Mouse (Mus musculus): ENCODE measurements around the gene Gstm7. TPM values are rescaled to one million over a fixed set of nuclear protein-coding genes. Genes with fewer than 3 reads are reported as not detected.
"Not testable (repeated sequence)": the region's sequence is repeated elsewhere in the genome, so short reads cannot be mapped to it uniquely, and the experiment has no call there.

Gstm7 gene
- total RNA-seq, 2 experiments from 2014 or later = 71.7 to 74.3 TPM

DNA sequence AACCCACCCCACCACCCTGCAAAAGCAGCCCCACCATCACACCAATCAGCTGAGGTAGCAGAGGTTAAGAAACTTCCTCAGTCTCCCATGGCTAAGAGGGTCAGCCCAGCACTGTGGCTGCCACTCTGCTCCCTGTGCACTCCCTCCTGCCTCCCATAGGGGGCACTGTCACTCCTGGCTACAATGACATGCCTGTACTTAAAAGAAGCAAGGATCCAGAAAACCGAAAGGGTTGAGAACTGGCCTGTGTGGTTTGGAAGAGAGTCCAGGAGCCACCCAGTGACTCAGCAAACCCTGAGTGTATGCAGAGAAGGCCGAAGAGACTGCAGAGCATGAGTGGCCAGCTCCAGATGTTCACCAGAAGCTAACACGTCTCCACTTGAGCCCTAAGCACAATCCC is 7.8 kb upstream of the Gstm7 start:
- intact Hi-C loops (cut with DNase I) = loop anchor here (1.0 to 5.0 kb wide), 3 partner anchors 79 to 208 kb away; partner anchors contain the start of gene Gnai3
- DNase-seq = peak; percentile 78 to 82

DNA sequence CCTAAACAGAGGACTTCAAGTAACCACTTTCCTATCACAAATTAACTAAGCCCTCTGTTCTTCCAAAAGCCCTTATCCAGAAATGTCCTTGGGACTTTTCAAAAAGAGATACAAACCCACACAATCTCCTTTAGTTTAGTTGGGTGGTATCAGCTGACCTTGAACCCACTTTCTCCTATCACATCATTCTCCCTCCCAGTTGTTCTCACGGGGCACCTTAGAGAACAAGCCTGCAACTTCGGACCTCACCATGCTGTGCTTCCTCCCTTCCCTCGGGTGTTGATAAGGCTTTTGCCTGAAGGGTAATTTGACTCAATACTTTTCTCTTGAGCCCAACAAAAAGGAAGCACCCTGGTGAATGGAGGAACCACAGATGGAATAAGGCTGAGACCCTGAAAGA is 4.3 kb upstream of the Gstm7 start:
- no peak for DNase-seq
- intact Hi-C loops (cut with DNase I) = loop anchor here (5.0 kb wide), 1 partner anchor 211 kb away; the partner anchor contains the start of gene Gnai3

GRCm38 (mm10) chr3:107935268-107935667 is 3.7 kb upstream of the Gstm7 start:
- no peak for DNase-seq
- intact Hi-C loops (cut with DNase I) = loop anchor here (5.0 kb wide), 1 partner anchor 212 kb away; the partner anchor contains the start of gene Gnai3

DNA sequence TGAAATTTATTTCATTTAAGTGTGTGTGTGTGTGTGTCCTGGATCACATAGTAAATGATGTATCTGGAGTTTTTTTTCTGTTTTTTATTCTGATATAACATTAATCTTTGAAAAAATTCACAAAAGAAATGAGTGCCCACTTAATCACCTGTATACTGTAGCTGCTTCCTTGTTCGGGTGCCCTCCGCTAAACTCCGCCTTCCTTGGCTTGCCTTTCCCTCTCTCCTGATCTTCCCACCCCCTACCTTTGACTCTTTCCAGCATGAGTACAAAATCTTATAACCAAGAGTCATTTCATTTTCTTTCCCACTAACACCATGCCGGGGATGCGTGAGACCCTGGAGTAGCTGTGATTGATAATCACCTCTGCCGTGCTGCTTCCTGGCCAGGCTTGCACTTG is 511 bp upstream of the Gstm7 start:
- intact Hi-C loops (cut with DNase I) = no loop called here
- DNase-seq = no peak

GRCm38 (mm10) chr3:107931134-107931533 is 483 bp downstream of the Gstm7 start:
- intact Hi-C loops (cut with DNase I) = no loop called here
- no peak for DNase-seq

- intact Hi-C loops (cut with DNase I) = no loop called here
Measured at GRCm38 (mm10) chr3:107929731-107930130, 1.9 kb downstream of the Gstm7 start.

DNA sequence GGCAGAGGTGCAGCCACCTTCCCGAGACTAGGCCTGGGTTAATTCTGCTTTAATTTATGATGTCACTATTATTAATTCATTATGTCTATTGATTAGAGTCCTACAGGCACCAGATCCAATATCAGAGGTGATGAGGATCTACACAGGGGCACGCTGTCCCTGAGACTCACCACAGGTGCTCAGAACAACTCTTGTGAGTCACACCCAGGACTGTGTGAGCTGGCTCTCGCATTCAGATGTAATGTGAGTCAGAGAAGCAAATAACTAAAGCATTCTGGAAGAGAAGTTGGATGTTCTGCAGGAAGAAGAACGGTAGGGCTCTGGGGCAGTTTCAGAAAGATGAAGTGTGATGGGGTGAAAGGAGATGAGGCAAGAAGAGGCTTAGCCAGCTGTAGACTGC is 2.4 kb downstream of the Gstm7 start:
- no peak for DNase-seq

More at GRCm38 (mm10) chr3:107929731-107930130, 1.9 kb downstream of the Gstm7 start:
- DNase-seq = no peak

GRCm38 (mm10) chr3:107928691-107929090 is 2.9 kb downstream of the Gstm7 start:
- intact Hi-C loops (cut with DNase I) = no loop called here
- no peak for DNase-seq

More for the DNA sequence above, 2.4 kb downstream of the Gstm7 start:
- intact Hi-C loops (cut with DNase I) = no loop called here

DNA sequence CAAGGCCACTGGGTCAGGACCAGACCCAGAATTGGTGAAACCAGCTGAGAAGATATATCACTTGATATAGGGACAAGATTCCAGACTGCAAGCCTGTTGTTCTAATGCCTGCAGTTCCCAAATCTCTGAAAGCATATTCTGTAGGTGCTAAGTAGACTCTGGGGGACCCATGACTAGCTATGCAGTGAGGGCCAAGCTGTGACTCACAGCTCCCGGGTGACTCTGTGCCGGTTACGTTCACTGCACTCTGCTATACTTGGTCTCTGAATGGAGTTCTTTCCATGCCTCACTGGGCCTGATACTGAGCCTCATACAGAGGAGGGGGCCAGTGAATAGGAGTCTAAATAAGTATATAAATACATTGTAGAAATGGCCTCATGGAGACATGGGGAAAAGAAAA is 3.8 kb downstream of the Gstm7 start:
- no peak for DNase-seq
- intact Hi-C loops (cut with DNase I) = no loop called here

- intact Hi-C loops (cut with DNase I) = no loop called here
- DNase-seq = no peak
Measured at GRCm38 (mm10) chr3:107925335-107925734, 6.3 kb downstream of the Gstm7 start.

GRCm38 (mm10) chr3:107920348-107920747 is 11.3 kb downstream of the Gstm7 start:
- intact Hi-C loops (cut with DNase I) = no loop called here
- no peak for DNase-seq

DNA sequence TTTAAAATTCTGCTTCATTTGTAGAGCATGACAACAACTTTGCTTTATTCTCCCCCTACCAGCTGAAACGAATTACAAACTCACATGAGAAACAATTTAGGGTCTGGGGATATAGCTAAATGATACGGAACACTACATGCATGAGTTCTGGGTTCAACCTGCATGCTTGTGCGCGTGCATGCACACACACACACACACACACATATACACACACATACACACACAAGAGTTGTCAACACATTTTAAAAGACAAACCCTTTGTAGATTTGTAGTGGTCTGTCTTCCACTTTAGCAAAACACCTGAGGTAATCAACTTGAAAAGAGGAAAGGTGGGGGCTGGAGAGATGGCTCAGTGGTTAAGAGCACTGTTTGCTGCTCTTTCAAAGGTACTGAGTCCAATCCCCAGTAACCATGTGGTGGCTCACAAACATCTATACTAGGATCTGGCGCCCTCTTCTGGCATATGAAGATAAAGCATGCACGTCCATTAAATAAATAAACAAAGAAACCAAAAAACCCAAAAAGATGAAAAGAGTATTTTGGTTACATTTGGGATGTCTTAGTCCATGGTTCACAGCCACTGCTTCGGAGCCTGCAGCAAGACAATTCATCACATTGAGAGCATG is 13.7 kb downstream of the Gstm7 start:
- DNase-seq = peak; percentile 63 to 66
- intact Hi-C loops (cut with DNase I) = loop anchor here (1.0 to 5.0 kb wide), 3 partner anchors 51 to 221 kb away; partner anchors contain the start of gene Ahcyl1

GRCm38 (mm10) chr3:107917097-107917496 is 14.5 kb downstream of the Gstm7 start:
- intact Hi-C loops (cut with DNase I) = loop anchor here (2.0 to 5.0 kb wide), 2 partner anchors 144 to 220 kb away; partner anchors contain the start of gene Ahcyl1
- no peak for DNase-seq

GRCm38 (mm10) chr3:107916674-107917073 is 14.9 kb downstream of the Gstm7 start:
- DNase-seq = no peak
- intact Hi-C loops (cut with DNase I) = loop anchor here (2.0 to 5.0 kb wide), 2 partner anchors 144 to 219 kb away; partner anchors contain the start of gene Ahcyl1

DNA sequence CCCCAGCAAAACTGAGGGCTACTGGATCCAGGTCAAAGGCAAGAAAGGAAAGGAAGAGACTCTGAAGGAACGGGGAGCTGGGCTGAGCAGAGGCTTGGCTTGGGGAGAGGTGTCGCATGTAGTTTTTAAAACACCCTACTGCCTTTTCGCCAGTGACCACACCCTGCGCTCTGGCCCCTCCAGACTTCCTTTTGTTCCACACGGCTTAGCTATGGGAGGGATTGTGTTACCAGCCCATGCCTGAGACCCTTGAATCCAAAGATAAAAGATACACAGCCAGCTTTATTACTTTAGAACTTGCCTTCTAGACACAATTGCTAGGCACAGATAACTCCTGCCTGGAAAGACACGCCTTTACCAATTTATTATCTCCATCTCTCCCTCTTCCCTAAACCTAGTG is 25.7 kb downstream of the Gstm7 start:
- DNase-seq = no peak
- intact Hi-C loops (cut with DNase I) = no loop called here

DNA sequence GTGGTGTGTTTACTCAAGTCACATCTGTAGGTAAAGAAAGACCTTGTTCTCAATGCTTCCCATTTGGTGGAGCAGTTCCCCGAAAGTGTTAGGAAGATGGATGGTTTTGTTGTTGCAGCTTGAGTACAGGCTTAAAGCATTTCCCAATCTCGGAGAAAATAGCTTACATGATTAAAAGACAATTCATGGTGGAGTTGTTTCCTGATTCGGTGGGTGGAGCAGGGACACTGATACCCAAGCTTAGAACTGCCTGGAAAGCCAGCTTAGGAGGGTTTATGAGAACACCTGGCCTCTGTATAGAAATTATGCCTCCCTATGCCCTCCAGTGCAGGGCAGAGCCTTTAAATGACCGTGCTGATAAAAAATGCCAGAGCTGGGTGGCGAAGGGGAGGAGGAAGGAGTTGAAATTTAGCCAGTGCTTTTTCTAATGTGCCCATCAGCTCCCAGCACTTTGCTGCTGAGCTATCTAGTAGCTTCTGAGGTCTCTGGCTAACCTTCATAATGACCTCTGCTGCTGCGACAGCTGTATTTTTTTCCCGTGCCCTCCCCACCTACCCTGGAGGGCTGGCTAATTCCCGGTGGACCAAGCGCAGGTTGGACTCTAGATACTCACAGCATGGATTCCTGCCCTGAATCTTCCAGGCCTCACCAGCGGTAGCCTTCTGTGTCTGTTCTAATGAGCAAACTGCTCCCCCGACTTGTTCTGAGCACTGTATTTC is 30.5 kb downstream of the Gstm7 start:
- intact Hi-C loops (cut with DNase I) = no loop called here
- no peak for DNase-seq

DNA sequence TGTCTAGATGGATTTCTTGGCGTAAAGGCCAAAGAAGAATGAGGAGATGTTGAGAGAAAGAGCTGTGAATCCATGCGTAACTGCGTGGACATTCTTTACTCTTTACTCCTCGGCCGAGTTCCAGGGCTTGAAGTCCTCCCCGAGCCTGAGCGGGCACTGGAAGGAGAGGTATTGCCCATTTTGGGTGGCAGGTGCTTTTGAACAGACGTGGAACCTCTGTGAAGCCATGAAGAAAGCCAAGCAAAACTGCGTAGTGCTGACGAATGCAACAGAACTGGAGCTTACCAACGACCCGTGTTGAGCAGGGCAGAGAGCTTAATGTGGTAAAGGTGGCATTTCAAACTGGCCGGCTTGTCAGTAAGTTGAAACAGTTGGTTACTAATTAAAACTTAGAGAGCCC is 32.9 kb downstream of the Gstm7 start:
- intact Hi-C loops (cut with DNase I) = no loop called here
- DNase-seq = no peak

- intact Hi-C loops (cut with DNase I) = no loop called here
- peak; percentile 80 to 82 for DNase-seq
Measured at GRCm38 (mm10) chr3:107895720-107896569, 35.7 kb downstream of the Gstm7 start, which contains the start of gene Gstm5. Gstm5 (plus strand) TSS chr3:107895821.

DNA sequence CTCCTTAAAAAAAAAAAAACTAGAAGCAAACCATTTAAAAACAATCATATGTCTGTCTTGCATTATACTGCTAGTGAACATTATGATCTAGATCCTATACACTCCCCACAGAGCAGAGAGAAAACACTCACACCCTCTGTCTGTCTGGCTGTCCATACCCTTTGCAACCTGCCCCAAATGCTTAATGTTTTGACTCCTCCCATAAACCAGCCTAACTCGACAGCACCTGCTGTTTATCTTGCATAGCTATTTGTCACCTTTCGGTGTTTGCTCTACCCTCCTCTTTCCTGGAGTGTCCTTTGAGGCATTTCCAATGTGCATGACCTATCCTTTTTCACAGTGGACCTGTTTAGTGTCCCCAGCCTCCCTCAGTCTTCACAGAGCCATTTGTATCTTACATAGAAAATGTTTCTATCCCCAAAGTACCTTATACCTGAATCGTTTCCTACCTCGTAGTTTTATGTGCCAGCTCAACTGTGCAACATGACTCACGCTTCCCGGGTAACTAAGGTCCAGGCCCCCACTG is 36.4 kb downstream of the Gstm7 start:
- DNase-seq = no peak
- intact Hi-C loops (cut with DNase I) = no loop called here

DNA sequence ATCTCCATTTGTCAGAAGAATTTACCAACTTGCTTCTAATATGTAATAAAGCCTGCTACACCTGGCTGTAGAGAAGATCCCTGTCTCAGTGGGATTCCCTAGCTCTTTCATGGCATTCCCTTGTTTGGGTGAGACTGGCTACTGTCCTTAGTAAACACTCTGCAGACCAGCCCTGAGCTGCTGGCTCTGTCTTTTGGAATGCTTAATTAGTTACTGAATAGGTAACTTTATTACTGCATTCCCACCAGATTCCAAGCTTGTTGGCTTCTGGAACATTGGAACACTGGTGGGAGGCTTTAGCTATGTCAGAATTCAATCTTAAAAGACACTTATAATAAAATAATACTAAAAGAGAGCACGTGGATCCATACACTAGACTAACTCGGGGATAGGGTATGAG is 42.4 kb downstream of the Gstm7 start:
- DNase-seq; intact Hi-C loops (cut with DNase I): not testable (repeated sequence)
